Mouse (Mus musculus) testis, postnatal 14 days (tissue): ENCODE measurements around the gene Acta2.
A peak's percentile ranks its signal among the peaks of the same experiment; 100 is the strongest.

Experiments used
- DNase-seq: peaks from one replicate; pipeline ENCODE4 v3.0.0; 2021; ENCODE audit warnings: low spot score

The Acta2 gene

GRCm38 (mm10) chr19:34254880-34255681 lies at the start of gene Acta2:
Gene Acta2, minus strand, starts transcription at chr19:34255590.
- peak; percentile 60 for DNase-seq

DNA sequence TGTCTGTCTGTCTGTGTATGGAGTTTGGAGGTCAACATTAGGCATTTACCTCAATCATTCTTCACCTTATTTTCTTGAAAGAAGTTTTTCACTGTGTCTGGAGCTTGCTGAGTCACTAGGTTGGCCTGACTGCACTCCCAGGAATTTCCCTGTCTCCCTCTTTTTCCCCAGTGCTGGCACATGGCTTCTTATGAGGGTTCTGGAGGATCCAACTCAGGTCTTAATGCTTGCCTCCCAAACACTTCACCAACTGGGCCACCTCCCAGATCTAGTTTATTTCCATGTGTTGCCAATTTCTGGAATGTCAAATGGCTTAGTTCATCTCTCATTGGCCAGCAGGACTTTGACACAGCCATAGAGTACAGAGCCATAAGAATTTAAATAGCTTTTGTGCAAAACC lies 49.5 kb upstream of the Acta2 start:
- DNase-seq, result no peak

DNA sequence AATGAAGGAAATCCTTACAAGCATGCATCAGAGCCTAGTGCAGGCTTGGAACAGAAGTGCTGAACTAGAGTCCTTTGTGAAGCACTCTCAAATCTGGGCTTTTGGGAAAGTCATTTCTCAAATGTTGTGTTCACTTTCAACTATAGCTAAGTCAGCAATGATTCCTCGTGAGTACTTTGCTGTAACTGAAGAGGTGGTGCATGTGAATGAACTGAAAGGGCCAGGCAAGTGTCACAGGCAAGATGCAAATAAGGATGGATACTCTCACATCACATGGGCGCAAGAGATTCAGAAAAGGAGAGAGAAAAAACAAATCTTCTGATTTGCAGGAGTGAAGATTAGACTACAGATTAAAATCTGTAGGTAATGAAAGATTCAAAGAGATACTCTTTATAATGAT lies 45.0 kb upstream of the Acta2 start:
- no peak for DNase-seq

DNA sequence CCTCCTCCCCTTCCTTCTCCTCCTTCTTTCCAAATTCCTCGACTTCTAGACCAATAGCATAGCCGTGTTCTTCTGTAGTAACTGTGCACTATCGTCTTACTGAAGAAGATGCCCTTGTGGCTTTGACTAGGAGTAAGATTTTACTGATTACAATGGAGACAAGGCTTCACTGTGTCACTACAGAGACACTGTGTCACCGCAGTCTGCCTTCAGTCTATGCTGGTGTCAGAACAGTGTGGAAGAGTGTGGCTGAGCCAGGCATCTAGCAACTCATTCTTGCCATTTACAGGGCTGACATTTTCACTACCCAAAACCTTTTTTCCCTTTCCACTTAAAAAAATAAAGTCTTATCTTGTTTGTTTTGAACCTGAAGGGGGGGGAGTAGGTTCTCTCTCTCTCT lies 43.8 kb upstream of the Acta2 start:
- DNase-seq, result no peak

DNA sequence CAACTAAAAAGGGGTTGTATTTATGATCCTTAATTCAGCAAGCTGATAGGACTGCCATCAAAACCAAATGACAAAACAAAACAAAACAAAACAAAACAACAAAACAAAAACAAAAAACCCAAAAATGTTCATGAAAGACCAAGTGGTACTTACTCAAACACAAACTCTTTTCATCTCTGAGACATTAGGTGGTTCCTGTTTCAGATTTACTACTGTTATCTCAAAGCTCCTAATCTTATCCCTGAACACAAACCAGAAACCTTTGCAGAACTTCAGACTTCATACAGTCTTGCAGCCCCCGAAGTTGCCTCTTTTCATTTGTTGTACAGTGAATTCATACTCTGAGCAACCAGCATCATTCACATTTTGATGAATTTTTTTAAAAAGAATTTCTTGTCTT lies 43.1 kb upstream of the Acta2 start:
- no peak for DNase-seq

GRCm38 (mm10) chr19:34295442-34295841 lies 40.1 kb upstream of the Acta2 start:
- DNase-seq, result no peak

GRCm38 (mm10) chr19:34293376-34293947 lies 38.1 kb upstream of the Acta2 start:
- no peak for DNase-seq

DNA sequence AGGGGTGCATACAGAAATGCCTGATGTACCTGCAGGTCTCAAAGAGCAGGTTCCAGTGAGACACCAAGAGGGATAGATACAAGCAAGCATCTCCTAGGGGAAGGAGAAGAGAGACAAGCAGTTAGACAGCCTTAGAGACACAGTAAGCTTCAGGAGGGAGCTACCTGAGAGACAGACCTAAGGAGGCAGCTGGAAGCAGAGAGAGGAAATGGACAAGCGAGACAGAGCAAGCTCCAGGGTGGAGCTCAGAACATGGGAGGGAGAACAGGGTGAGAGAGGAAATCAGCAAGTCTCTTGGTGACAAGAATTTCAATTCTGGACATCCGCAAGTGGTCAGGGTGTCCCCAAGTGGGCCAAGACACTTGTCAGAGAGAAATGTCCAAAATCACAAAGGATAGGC lies 37.3 kb upstream of the Acta2 start:
- no peak for DNase-seq

DNA sequence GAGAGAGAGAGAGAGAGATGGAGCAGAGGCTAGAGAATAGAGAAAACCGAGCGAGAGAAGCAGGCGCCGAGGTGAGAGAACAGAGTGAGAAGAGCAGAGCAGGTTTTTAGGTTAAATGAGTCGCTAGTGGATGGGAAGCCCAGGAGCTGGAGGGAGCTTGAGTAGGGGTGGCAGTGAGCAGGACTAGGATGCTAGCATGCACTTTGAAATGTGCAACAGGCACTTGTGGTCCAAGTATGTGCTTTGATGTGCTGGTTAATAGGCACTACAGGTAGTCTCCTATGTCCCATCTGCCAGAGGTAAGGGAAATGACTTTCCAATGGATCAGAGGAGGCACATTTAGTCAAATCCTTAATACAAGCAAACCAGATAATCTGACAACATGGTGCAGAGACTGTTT lies 36.6 kb upstream of the Acta2 start:
- no peak for DNase-seq

- DNase-seq, result no peak
Observed at GRCm38 (mm10) chr19:34291379-34291778, 36.0 kb upstream of the Acta2 start.

DNA sequence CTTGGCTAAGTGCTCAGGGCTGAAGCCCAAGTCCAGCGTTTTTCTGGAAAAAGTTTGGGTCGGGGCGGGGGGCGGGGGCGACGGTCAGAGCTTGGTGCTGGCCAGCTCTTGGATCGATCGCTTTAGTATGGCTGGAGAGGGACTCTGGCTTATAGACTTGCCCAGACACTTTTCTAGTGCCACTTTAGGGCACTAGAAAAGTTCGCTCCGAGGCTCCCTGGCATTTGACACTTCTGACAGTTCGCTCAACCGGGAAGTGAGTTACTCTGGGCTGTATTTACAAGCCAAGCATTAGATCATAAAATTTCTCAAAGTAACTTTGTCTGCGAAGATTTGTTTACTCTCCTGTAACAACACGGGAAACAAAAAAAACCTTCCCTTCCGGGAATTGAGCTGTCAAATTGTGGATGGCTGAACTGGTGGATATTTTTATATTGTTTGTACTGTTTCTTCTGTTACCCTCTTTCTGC lies 35.5 kb upstream of the Acta2 start:
- DNase-seq, result no peak

DNA sequence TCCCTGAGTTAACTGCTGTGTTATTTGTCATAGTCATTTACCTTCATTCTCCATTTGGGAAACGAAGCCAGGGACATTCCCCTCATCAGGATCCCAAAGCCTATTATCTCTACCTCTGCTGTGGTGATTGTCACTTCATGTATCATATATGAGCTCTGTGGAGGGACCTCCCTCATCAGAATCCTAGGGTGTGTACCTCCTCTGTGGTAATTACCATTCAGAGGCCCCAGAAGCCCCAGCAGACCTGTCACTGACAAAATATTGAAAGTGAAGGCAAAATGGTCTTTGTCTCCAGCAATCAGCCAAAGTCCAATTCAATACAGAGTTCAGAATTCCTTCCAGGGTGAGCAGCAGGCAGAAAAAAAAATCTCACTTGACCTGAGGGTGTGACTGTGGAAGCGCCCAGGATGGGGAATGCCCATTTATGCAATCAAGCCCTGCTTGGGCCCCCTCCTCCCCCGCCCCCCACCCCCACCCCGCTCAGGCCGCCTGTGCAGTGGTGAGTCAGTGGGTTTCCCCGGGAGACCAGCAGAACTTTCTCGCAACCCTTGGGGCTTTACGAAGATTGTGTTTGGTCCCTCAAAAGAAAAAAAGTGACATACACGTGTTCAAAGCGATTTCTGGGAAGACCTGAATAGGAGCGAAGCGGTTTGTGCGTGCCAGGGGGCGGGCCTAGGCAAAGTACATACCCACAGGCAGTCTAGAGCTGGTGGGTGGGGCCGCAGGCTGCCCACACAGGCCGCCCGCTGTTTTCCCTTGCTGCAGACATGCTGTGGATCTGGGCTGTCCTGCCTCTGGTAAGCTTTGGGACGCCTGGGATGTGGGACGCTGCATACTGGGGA lies 34.8 kb upstream of the Acta2 start, which contains the start of gene Fas:
Gene Fas, plus strand, starts transcription at position 719 of the 842 bp plus-strand sequence.
- DNase-seq, result peak; percentile 67

GRCm38 (mm10) chr19:34288696-34289095 lies 33.3 kb upstream of the Acta2 start:
- no peak for DNase-seq

GRCm38 (mm10) chr19:34287656-34288415 lies 32.4 kb upstream of the Acta2 start:
- DNase-seq, result no peak

GRCm38 (mm10) chr19:34287221-34287620 lies 31.8 kb upstream of the Acta2 start:
- no peak for DNase-seq

DNA sequence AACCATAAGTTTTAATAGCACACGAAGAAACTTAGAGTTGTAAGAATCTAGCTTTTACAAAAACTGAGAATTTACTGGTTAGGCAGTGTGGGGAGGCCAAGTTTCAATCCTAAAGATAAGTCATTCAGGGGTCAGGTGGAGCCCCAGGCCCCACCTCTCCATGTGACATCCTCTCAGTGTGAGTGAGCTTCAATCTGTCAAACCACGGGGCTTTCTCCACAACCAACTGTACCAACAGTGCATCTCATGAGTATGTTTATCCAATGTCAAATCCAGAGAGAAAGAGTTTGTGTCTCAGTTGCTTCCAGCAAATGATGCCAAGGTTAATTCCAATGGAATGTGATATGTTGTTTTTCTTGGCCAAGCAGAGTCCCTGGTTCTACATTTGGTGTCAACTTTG lies 29.4 kb upstream of the Acta2 start:
- no peak for DNase-seq

DNA sequence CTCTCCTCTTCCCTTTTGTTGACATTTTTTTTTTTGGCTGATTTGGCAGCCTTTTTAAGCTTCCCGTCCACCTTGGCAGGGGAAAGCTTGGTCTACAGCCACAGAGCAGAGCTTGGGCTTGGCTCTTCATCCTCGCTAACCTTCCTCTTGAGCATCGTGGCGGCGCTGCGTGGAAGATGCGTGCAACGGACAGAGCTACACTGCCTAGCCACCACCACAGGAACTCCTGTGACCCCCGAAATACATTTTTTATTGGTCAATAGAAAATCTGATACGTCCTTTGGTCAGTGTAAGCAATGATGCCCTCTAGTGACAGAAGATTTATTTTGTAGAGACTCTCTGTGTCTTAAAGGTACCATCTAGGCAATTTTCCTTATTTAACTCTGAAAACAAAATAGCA lies 29.0 kb upstream of the Acta2 start:
- DNase-seq, result no peak

- DNase-seq, result no peak
Observed at GRCm38 (mm10) chr19:34283614-34284013, 28.2 kb upstream of the Acta2 start.

GRCm38 (mm10) chr19:34278078-34278477 lies 22.7 kb upstream of the Acta2 start:
- peak; percentile 57 for DNase-seq

GRCm38 (mm10) chr19:34273073-34273472 lies 17.7 kb upstream of the Acta2 start:
- no peak for DNase-seq

GRCm38 (mm10) chr19:34270824-34271464 lies 15.6 kb upstream of the Acta2 start:
- no peak for DNase-seq
